7 mouse cellular contexts compared by ENCODE assay signal in genomic region chr2:119028941-119029551, GRCm38 (mm10). TPM values are rescaled to one million over a fixed set of nuclear protein-coding genes. Genes with fewer than 3 reads are reported as not detected.
DNase-seq lines count a peak whose midpoint lies in the region; ATAC-seq lines count a peak whose summit lies in the region.

Gene Ccdc32, minus strand, starts transcription at chr2:119029393.

- peak; percentile 93 for DNase-seq in adrenal gland, postnatal 14 days
- DNase-seq in embryonic facial prominence, embryonic 11.5 days (ENCODE audit: low spot score): peak; percentile 98
- peak; percentile 99 for DNase-seq in kidney, adult 11 months
- DNase-seq in limb, embryonic 10.5 days (ENCODE audit: low spot score): peak; percentile 91
- DNase-seq in spleen, adult 12 weeks (ENCODE audit: low spot score): peak; percentile 87

- no peaks in the 10 kb centered on the region for H3K4me1 ChIP-seq in embryonic facial prominence, embryonic 11.5 days (ENCODE audit: control insufficient read depth, insufficient read depth, low read length)
- peaks cover 14% of the 10 kb centered on the region for H3K4me1 ChIP-seq in limb, embryonic 10.5 days
- peaks cover 17% of the 10 kb centered on the region for H3K4me1 ChIP-seq in midbrain, embryonic 13.5 days (replicated peaks)

- no peaks in the 10 kb centered on the region for H3K36me3 ChIP-seq in embryonic facial prominence, embryonic 11.5 days (replicated peaks; ENCODE audit: control insufficient read depth, insufficient read depth, low read depth, low read length)
- H3K36me3 ChIP-seq in limb, embryonic 10.5 days: peaks cover 7% of the 10 kb centered on the region; the same call in 1 of the 2 replicates
- H3K36me3 ChIP-seq in midbrain, embryonic 13.5 days: peaks cover 9% of the 10 kb centered on the region; the same call in 1 of the 2 replicates

- H3K9me3 ChIP-seq in embryonic facial prominence, embryonic 11.5 days (replicated peaks; ENCODE audit: control insufficient read depth, low read length): no peaks in the 10 kb centered on the region
- no peaks in the 10 kb centered on the region for H3K9me3 ChIP-seq in limb, embryonic 10.5 days (replicated peaks)
- no peaks in the 10 kb centered on the region for H3K9me3 ChIP-seq in midbrain, embryonic 13.5 days

- peak within 1 kb of the TSS; percentile 65 for H3K4me3 ChIP-seq in embryonic facial prominence, embryonic 11.5 days (ENCODE audit: low read depth, low read length)
- peak within 1 kb of the TSS; percentile 73 for H3K4me3 ChIP-seq in limb, embryonic 10.5 days
- peak within 1 kb of the TSS; percentile 76 for H3K4me3 ChIP-seq in midbrain, embryonic 13.5 days (replicated peaks)

- no peak within 1 kb of the TSS for H3K27ac ChIP-seq in embryonic facial prominence, embryonic 11.5 days (replicated peaks; ENCODE audit: low read depth, low read length)
- H3K27ac ChIP-seq in limb, embryonic 10.5 days: peak within 1 kb of the TSS; percentile 57
- no peak within 1 kb of the TSS for H3K27ac ChIP-seq in midbrain, embryonic 13.5 days

- H3K27me3 ChIP-seq in embryonic facial prominence, embryonic 11.5 days (ENCODE audit: control insufficient read depth, insufficient read depth, low read length): no peaks in the 10 kb centered on the region
- H3K27me3 ChIP-seq in limb, embryonic 10.5 days (ENCODE audit: low read depth, poor library complexity, severe bottlenecking): no peaks in the 10 kb centered on the region
- H3K27me3 ChIP-seq in midbrain, embryonic 13.5 days: no peaks in the 10 kb centered on the region

- peak within 1 kb of the TSS; percentile 57 for H3K9ac ChIP-seq in embryonic facial prominence, embryonic 11.5 days (replicated peaks; ENCODE audit: low read length)
- H3K9ac ChIP-seq in midbrain, embryonic 13.5 days (replicated peaks): peak within 1 kb of the TSS; percentile 78

- peak within 1 kb of the TSS; percentile 82 for H3K4me2 ChIP-seq in embryonic facial prominence, embryonic 11.5 days (ENCODE audit: low read depth, low read length)
- peak within 1 kb of the TSS; percentile 88 for H3K4me2 ChIP-seq in midbrain, embryonic 13.5 days (replicated peaks)

- peak; percentile 86 for ATAC-seq in embryonic facial prominence, embryonic 11.5 days (replicated peaks; ENCODE audit: insufficient number of reproducible peaks, low FRiP score, low TSS enrichment, low read depth)
- ATAC-seq in granulocyte monocyte progenitor cell, adult 5-6 weeks (replicated peaks; ENCODE audit: poor library complexity, severe bottlenecking): peak; percentile 100
- peak; percentile 95 for ATAC-seq in midbrain, embryonic 13.5 days

- 1% methylated on average over 28 of the region's 28 CpGs for WGBS in embryonic facial prominence, embryonic 11.5 days
- under 1% methylated on average over 28 of the region's 28 CpGs for WGBS in limb, embryonic 10.5 days
- WGBS in midbrain, embryonic 13.5 days: under 1% methylated on average over 28 of the region's 28 CpGs

RNA-seq across cellular contexts. Expression of gene Ccdc32, which starts in this region (rescaled TPM):
- 14.8 and 16.9 TPM in 2 replicates for total RNA-seq in adrenal gland, postnatal 14 days (2021)
- polyA plus RNA-seq in embryonic facial prominence, embryonic 11.5 days (2014; fragmentation: Nextera tagmentation; extraction: Ambion mirVana): 22.6 and 26.4 TPM in 2 replicates
- total RNA-seq in granulocyte monocyte progenitor cell, adult 5-6 weeks (2014; fragmentation: Nextera tagmentation): 11.5 and 18.3 TPM in 2 replicates
- 14.4 and 15.7 TPM in 2 replicates for total RNA-seq in granulocyte monocyte progenitor cell, adult 5-6 weeks (2017)
- polyA plus RNA-seq in limb, embryonic 10.5 days (2016; fragmentation: Nextera tagmentation; extraction: Ambion mirVana): 18.2 and 19.7 TPM in 2 replicates
- polyA plus RNA-seq in midbrain, embryonic 13.5 days (2015; fragmentation: Nextera tagmentation; extraction: Ambion mirVana): 30.7 and 31.9 TPM in 2 replicates
